In the genomic region with DNA sequence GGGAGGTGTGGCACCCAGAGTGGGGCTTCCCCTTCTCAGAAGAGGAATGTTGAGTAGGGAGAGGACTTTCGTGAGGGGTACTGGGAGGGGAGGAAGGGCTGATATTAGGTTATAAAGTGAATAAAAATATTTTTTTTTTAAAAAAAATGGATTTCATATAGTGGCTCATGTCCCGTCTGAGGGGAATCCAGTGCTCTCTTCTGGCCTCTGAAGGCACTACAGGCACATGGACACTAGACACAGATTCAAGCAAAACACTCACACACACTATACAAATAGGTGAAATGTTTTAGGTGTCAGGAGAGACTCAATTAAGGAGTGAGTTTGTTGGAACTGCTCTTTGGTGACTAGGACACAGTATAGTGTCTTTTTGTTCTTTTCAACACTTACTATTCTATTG, we compare ENCODE assay signal across 10 mouse cellular contexts. TPM values are rescaled to one million over a fixed set of nuclear protein-coding genes. Genes with fewer than 3 reads are reported as not detected.
DNase-seq lines count a peak whose midpoint lies in the region; ATAC-seq and TF ChIP-seq lines count a peak whose summit lies in the region.
"Had no signal": no experiment of that assay in that cellular context is flagged by ENCODE, and none has a peak within 500 bp of the region (broad histone marks: within the 10 kb centered on the region; RNA-seq: fewer than 3 reads in every experiment).

No protein-coding gene starts in this region.

- no peak for ATAC-seq in lung, embryonic 16.5 days (ENCODE audit: low read depth)
- ATAC-seq in forebrain, embryonic 11.5 days (replicated peaks; ENCODE audit: low FRiP score): no peak
- ATAC-seq in limb, embryonic 14.5 days (ENCODE audit: low FRiP score, low read depth): no peak

- H3K27ac ChIP-seq in lung, embryonic 16.5 days (ENCODE audit: low read length): no peak overlapping the region
- H3K27ac ChIP-seq in forebrain, embryonic 11.5 days (ENCODE audit: low read depth, low read length): no peak overlapping the region
- H3K27ac ChIP-seq in limb, embryonic 14.5 days (replicated peaks; ENCODE audit: low read depth, low read length): no peak overlapping the region
- no peak overlapping the region for H3K27ac ChIP-seq in kidney, adult 2 months (ENCODE audit: insufficient read depth, low read depth, low read length)

- TF ChIP-seq CTCF in kidney, adult 2 months (conservative IDR thresholded peaks at IDR 0.05; ENCODE audit: insufficient read depth, insufficient read length, low read depth, low read length): no peak

- peak overlapping the region; percentile 33; the same call in 1 of the 2 replicates for H3K9ac ChIP-seq in lung, embryonic 16.5 days (ENCODE audit: low read length)
- H3K9ac ChIP-seq in forebrain, embryonic 11.5 days (ENCODE audit: low read length): peak overlapping the region; percentile 78; the same call in 1 of the 2 replicates
- H3K9ac ChIP-seq in limb, embryonic 14.5 days (ENCODE audit: low read depth, low read length, severe bottlenecking): peak overlapping the region; percentile 70; the same call in 1 of the 2 replicates

- no peaks in the 10 kb centered on the region for H3K9me3 ChIP-seq in lung, embryonic 16.5 days (ENCODE audit: control insufficient read depth, low read length)
- no peaks in the 10 kb centered on the region for H3K9me3 ChIP-seq in forebrain, embryonic 11.5 days (ENCODE audit: control insufficient read depth, low read length)
- peaks cover 7% of the 10 kb centered on the region; the same call in 1 of the 2 replicates for H3K9me3 ChIP-seq in limb, embryonic 14.5 days (ENCODE audit: control insufficient read depth, low read length)

- H3K4me3 ChIP-seq in lung, embryonic 16.5 days (ENCODE audit: low read length): peak overlapping the region; percentile 67; the same call in 1 of the 2 replicates
- peak overlapping the region; percentile 67; the same call in 1 of the 2 replicates for H3K4me3 ChIP-seq in forebrain, embryonic 11.5 days (ENCODE audit: low read depth, low read length)
- peak overlapping the region; percentile 83; the same call in 1 of the 2 replicates for H3K4me3 ChIP-seq in limb, embryonic 14.5 days (replicated peaks; ENCODE audit: low read length)
- no peak overlapping the region for H3K4me3 ChIP-seq in kidney, adult 2 months (ENCODE audit: insufficient read depth, low read depth, low read length)

- peak overlapping the region; percentile 85 for H3K4me2 ChIP-seq in lung, embryonic 16.5 days (ENCODE audit: low read depth, low read length)
- H3K4me2 ChIP-seq in forebrain, embryonic 11.5 days (ENCODE audit: low read depth, low read length, severe bottlenecking): peak overlapping the region; percentile 69; the same call in 1 of the 2 replicates
- peak overlapping the region; percentile 92 for H3K4me2 ChIP-seq in limb, embryonic 14.5 days (replicated peaks; ENCODE audit: low read depth, low read length, severe bottlenecking)

- no peak for DNase-seq in lung, postnatal 36 days
- no peak for DNase-seq in forebrain, embryonic 11.5 days (ENCODE audit: low spot score)
- DNase-seq in limb, embryonic 14.5 days (ENCODE audit: low spot score): no peak
- DNase-seq in splenic B cell, adult 2 months (ENCODE audit: low read depth, low spot score): peak; percentile 17
- DNase-seq in kidney, adult 2 months: no peak
- no peak for DNase-seq in gastrocnemius, postnatal 4 days (ENCODE audit: low spot score in 2 of 2)
- DNase-seq in layer of hippocampus, postnatal 36 days: no peak
- DNase-seq: gastrocnemius, postnatal 36 days; thymus, adult 2 months had no signal

- H3K27me3 ChIP-seq in lung, embryonic 16.5 days (ENCODE audit: control insufficient read depth, insufficient read depth, low read depth, low read length): no peaks in the 10 kb centered on the region
- no peaks in the 10 kb centered on the region for H3K27me3 ChIP-seq in forebrain, embryonic 11.5 days (ENCODE audit: control insufficient read depth, insufficient read depth, low read length)
- H3K27me3 ChIP-seq in limb, embryonic 14.5 days (ENCODE audit: control insufficient read depth, insufficient read depth, low read length): no peaks in the 10 kb centered on the region
- no peaks in the 10 kb centered on the region for H3K27me3 ChIP-seq in splenic B cell, adult 2 months (ENCODE audit: control insufficient read depth, insufficient read depth, low read length, poor library complexity, severe bottlenecking)
- no peaks in the 10 kb centered on the region for H3K27me3 ChIP-seq in kidney, adult 2 months (replicated peaks; ENCODE audit: control insufficient read depth, insufficient read depth, low read length)

- no peak for TF ChIP-seq POLR2A in limb, embryonic 14.5 days (IDR thresholded peaks at IDR 0.05; ENCODE audit: borderline replicate concordance, extremely low read depth, insufficient read depth, insufficient read length)
- TF ChIP-seq POLR2A in kidney, adult 2 months (IDR thresholded peaks at IDR 0.05; ENCODE audit: low read depth, low read length): no peak

- peaks cover 17% of the 10 kb centered on the region for H3K4me1 ChIP-seq in lung, embryonic 16.5 days (replicated peaks; ENCODE audit: control insufficient read depth, insufficient read depth, low read length)
- peaks cover 11% of the 10 kb centered on the region; the same call in 1 of the 2 replicates for H3K4me1 ChIP-seq in forebrain, embryonic 11.5 days (replicated peaks; ENCODE audit: control insufficient read depth, insufficient read depth, low read length)
- peaks cover 13% of the 10 kb centered on the region for H3K4me1 ChIP-seq in limb, embryonic 14.5 days (ENCODE audit: control insufficient read depth, insufficient read depth, low read length)
- peaks cover 9% of the 10 kb centered on the region; the same call in 1 of the 2 replicates for H3K4me1 ChIP-seq in kidney, adult 2 months (ENCODE audit: control insufficient read depth, insufficient read depth, low read length)

- H3K36me3 ChIP-seq in lung, embryonic 16.5 days (ENCODE audit: control insufficient read depth, insufficient read depth, low read length): peaks cover 22% of the 10 kb centered on the region
- peaks cover 8% of the 10 kb centered on the region; the same call in 1 of the 2 replicates for H3K36me3 ChIP-seq in forebrain, embryonic 11.5 days (ENCODE audit: control insufficient read depth, insufficient read depth, low read length)
- peaks cover 31% of the 10 kb centered on the region for H3K36me3 ChIP-seq in limb, embryonic 14.5 days (ENCODE audit: control insufficient read depth, insufficient read depth, low read length)
- no peaks in the 10 kb centered on the region; the same call in 1 of the 2 replicates for H3K36me3 ChIP-seq in splenic B cell, adult 2 months (ENCODE audit: control insufficient read depth, insufficient read depth, low read length, poor library complexity, severe bottlenecking)
- no peaks in the 10 kb centered on the region for H3K36me3 ChIP-seq in kidney, adult 2 months (ENCODE audit: control insufficient read depth, insufficient read depth, low read length)

- 26% methylated on average over 2 of the region's 2 CpGs for WGBS in lung, embryonic 16.5 days
- 68% methylated on average over 2 of the region's 2 CpGs for WGBS in forebrain, embryonic 11.5 days
- 70% methylated on average over 2 of the region's 2 CpGs for WGBS in limb, embryonic 14.5 days
- 31% methylated on average over 2 of the region's 2 CpGs for WGBS in kidney, adult 2 months

RNA-seq across cellular contexts. Expression of a gene that starts 1.8 kb away (rescaled TPM):
- 27.5 and 29.2 TPM in 2 replicates for polyA plus RNA-seq in lung, embryonic 16.5 days (2015; fragmentation: Nextera tagmentation; extraction: Ambion mirVana)
- 41.0 and 43.0 TPM in 2 replicates for polyA plus RNA-seq in forebrain, embryonic 11.5 days (2014; fragmentation: Nextera tagmentation; extraction: Ambion mirVana)
- polyA plus RNA-seq in limb, embryonic 14.5 days (2012; rRNA removed): 34.9 and 39.4 TPM in 2 replicates
- 23.2 and 28.6 TPM in 2 replicates for polyA plus RNA-seq in limb, embryonic 14.5 days (2014; fragmentation: Nextera tagmentation; extraction: Ambion mirVana)
- polyA plus RNA-seq in kidney, adult 2 months (2012; rRNA removed): 38.9 and 46.2 TPM in 2 replicates
- total RNA-seq in gastrocnemius, postnatal 4 days (2021): 10 to 100 TPM; 12.6 to 13.8 TPM
- total RNA-seq in layer of hippocampus, postnatal 36 days (2021): 10 to 100 TPM; 42.2 to 45.8 TPM

RNA-seq across cellular contexts. Expression of a gene that starts 14.7 kb away (rescaled TPM):
- 0.46 and 0.52 TPM in 2 replicates for polyA plus RNA-seq in lung, embryonic 16.5 days (2015; fragmentation: Nextera tagmentation; extraction: Ambion mirVana)
- polyA plus RNA-seq in forebrain, embryonic 11.5 days (2014; fragmentation: Nextera tagmentation; extraction: Ambion mirVana): 0.16 and 0.40 TPM in 2 replicates
- polyA plus RNA-seq in limb, embryonic 14.5 days (2012; rRNA removed): 0.73 and 1.1 TPM in 2 replicates
- 0.91 and 0.98 TPM in 2 replicates for polyA plus RNA-seq in limb, embryonic 14.5 days (2014; fragmentation: Nextera tagmentation; extraction: Ambion mirVana)
- polyA plus RNA-seq in kidney, adult 2 months (2012; rRNA removed): 1.3 and 1.9 TPM in 2 replicates
- total RNA-seq in gastrocnemius, postnatal 4 days (2021): under 1 TPM; 0.13 to 0.66 TPM
- under 1 TPM; 0.25 to 0.51 TPM for total RNA-seq in layer of hippocampus, postnatal 36 days (2021)

RNA-seq across cellular contexts. Expression of a gene that starts 25.4 kb away (rescaled TPM):
- 14.6 and 19.8 TPM in 2 replicates for polyA plus RNA-seq in lung, embryonic 16.5 days (2015; fragmentation: Nextera tagmentation; extraction: Ambion mirVana)
- polyA plus RNA-seq in forebrain, embryonic 11.5 days (2014; fragmentation: Nextera tagmentation; extraction: Ambion mirVana): 27.4 and 31.8 TPM in 2 replicates
- 51.7 and 74.0 TPM in 2 replicates for polyA plus RNA-seq in limb, embryonic 14.5 days (2012; rRNA removed)
- 39.9 and 48.5 TPM in 2 replicates for polyA plus RNA-seq in limb, embryonic 14.5 days (2014; fragmentation: Nextera tagmentation; extraction: Ambion mirVana)
- polyA plus RNA-seq in kidney, adult 2 months (2012; rRNA removed): 161 and 199 TPM in 2 replicates
- total RNA-seq in gastrocnemius, postnatal 4 days (2021): 10 to 100 TPM; 63.6 to 65.5 TPM
- 10 to 100 TPM; 37.2 to 44.5 TPM for total RNA-seq in layer of hippocampus, postnatal 36 days (2021)

RNA-seq across cellular contexts. Expression of a gene that starts 29.2 kb away (rescaled TPM):
- 9.8 and 11.5 TPM in 2 replicates for polyA plus RNA-seq in lung, embryonic 16.5 days (2015; fragmentation: Nextera tagmentation; extraction: Ambion mirVana)
- 16.0 and 19.0 TPM in 2 replicates for polyA plus RNA-seq in forebrain, embryonic 11.5 days (2014; fragmentation: Nextera tagmentation; extraction: Ambion mirVana)
- polyA plus RNA-seq in limb, embryonic 14.5 days (2012; rRNA removed): 10.6 and 16.7 TPM in 2 replicates
- 8.0 and 9.6 TPM in 2 replicates for polyA plus RNA-seq in limb, embryonic 14.5 days (2014; fragmentation: Nextera tagmentation; extraction: Ambion mirVana)
- polyA plus RNA-seq in kidney, adult 2 months (2012; rRNA removed): 36.6 and 42.6 TPM in 2 replicates
- total RNA-seq in gastrocnemius, postnatal 4 days (2021): 10 to 100 TPM; 22.2 to 23.1 TPM
- 10 to 100 TPM; 11.4 to 12.3 TPM for total RNA-seq in layer of hippocampus, postnatal 36 days (2021)

RNA-seq across cellular contexts. Expression of a gene that starts 33.3 kb away (rescaled TPM):
- 0.48 and 0.75 TPM in 2 replicates for polyA plus RNA-seq in lung, embryonic 16.5 days (2015; fragmentation: Nextera tagmentation; extraction: Ambion mirVana)
- polyA plus RNA-seq in forebrain, embryonic 11.5 days (2014; fragmentation: Nextera tagmentation; extraction: Ambion mirVana): 1.5 and 1.8 TPM in 2 replicates
- polyA plus RNA-seq in limb, embryonic 14.5 days (2012; rRNA removed): 0.38 and 0.41 TPM in 2 replicates
- 0.37 and 0.55 TPM in 2 replicates for polyA plus RNA-seq in limb, embryonic 14.5 days (2014; fragmentation: Nextera tagmentation; extraction: Ambion mirVana)
- polyA plus RNA-seq in kidney, adult 2 months (2012; rRNA removed): 0.65 and 0.75 TPM in 2 replicates
- under 1 TPM; 0.52 to 0.70 TPM for total RNA-seq in gastrocnemius, postnatal 4 days (2021)
- under 1 TPM in 1 of 2 experiments, not detected in 1; 0.15 TPM for total RNA-seq in layer of hippocampus, postnatal 36 days (2021)
